Mouse (Mus musculus): Measurements from ENCODE around the gene Ufm1. TPM values are rescaled to one million over a fixed set of nuclear protein-coding genes. Genes with fewer than 3 reads are reported as not detected.

The Ufm1 gene
- polyA plus RNA-seq, 1 experiment from 2014 or later: 99.0 TPM

DNA sequence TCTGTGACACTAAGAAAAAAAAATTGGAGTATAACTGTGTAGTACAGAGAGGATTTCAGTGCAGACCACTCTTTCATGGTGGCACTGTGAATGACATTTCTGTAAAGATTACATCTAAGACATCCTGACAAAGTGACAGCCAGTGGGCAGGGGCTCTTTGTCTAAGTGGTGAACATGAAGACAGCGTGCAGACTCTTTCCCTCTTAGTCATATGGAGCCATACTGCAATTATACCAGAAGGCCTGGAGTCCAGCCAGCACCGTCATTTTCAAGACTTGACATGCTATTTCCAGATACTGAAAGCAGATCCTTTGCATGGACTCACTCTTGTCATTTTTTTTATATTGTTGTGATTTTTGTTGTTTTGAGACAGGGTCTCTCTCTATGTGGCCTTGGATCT, 29.4 kb downstream of the Ufm1 start:
- no peak for DNase-seq (ENCODE audit: extremely low spot score, low spot score)
- no peaks in the 10 kb centered on the region for H3K36me3 ChIP-seq (replicated peaks)
- H3K4me3 ChIP-seq: no peak overlapping the region
- H3K27me3 ChIP-seq (ENCODE audit: poor library complexity, severe bottlenecking): no peaks in the 10 kb centered on the region
- 88% methylated on average over 2 of the region's 2 CpGs for WGBS
- no peak overlapping the region for H3K27ac ChIP-seq
- no peaks in the 10 kb centered on the region for H3K4me1 ChIP-seq
- no peaks in the 10 kb centered on the region for H3K9me3 ChIP-seq

DNA sequence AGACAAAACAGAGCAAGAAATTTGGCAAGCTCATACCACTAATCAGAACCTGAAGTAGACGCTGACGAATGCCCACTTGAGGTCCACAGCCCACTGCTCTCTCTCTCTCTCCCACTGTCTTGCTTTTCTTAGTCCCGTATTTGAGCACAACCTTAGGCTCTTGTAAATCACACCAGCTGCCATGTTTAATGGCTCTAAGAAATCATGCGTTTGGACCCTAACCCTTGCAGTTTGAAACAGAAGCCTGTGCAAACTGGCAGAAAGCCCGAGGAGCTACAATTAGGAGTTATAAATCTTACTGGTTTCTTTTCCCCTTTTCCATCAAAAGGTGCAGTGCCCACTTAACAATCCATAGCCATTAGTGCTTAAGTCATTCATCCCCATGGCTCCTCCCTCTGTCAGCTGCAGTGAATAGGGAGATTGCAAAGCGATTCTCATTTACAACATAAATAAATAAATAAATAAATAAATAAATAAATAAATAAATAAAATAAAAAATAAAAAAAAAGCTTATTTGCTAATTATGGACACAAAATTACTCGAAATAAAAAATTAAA, 50.1 kb downstream of the Ufm1 start:
- Histone ChIP-seq H3K27ac (no peak overlapping the region), H3K4me1 (no peaks in the 10 kb centered on the region), H3K27me3 (ENCODE audit: poor library complexity, severe bottlenecking) (no peaks in the 10 kb centered on the region), H3K9me3 (no peaks in the 10 kb centered on the region), H3K36me3 (replicated peaks) (no peaks in the 10 kb centered on the region), H3K4me3 (no peak overlapping the region)
- no peak for DNase-seq (ENCODE audit: extremely low spot score, low spot score)
- WGBS: 91% methylated on average over 7 of the region's 7 CpGs

Other genes starting within 250 kb of the Ufm1 start
- 4.0 and 4.6 TPM in 2 replicates for gene Frem2, start 206.5 kb downstream of the Ufm1 start, polyA plus RNA-seq (2016; fragmentation: Nextera tagmentation; extraction: Ambion mirVana)
- gene Gm10985, start 18.7 kb downstream of the Ufm1 start, polyA plus RNA-seq (2016; fragmentation: Nextera tagmentation; extraction: Ambion mirVana): not detected in 2 replicates